Mouse (Mus musculus) layer of hippocampus, postnatal 10 days (tissue): ENCODE measurements around the gene Hs2st1. TPM values are rescaled to one million over a fixed set of nuclear protein-coding genes. Genes with fewer than 3 reads are reported as not detected.
"Not testable (repeated sequence)": the region's sequence is repeated elsewhere in the genome, so short reads cannot be mapped to it uniquely, and the experiment has no call there.

ENCODE experiments used
- DNase-seq, 2 experiments: peaks; one replicate each; pipeline ENCODE4 v3.0.0; 2021; ENCODE audit warnings: low spot score in 2 of 2
- long read RNA-seq: library from polyadenylated mRNA; stranded (forward); transcript quantifications from one replicate; pipeline ENCODE4 v2.0.0, GENCODE M21; 2023
- total RNA-seq, 2 experiments: library from RNA; stranded (reverse); gene quantifications; 2 replicates each; pipeline ENCODE4 v1.2.3; 2021

The Hs2st1 gene
- total RNA-seq: 10 to 100 TPM; 48.8 to 51.9 TPM
- long read RNA-seq, full-length matches to known transcripts: 31 of 60 reads
- long read RNA-seq, partial matches to known transcripts: 1 of 60 reads
- long read RNA-seq, other reads (novel, unspliced or antisense): 28 of 60 reads

- DNase-seq: peak; percentile 92 to 95
Measured at GRCm38 (mm10) chr3:144570047-144570815, at the start of gene Hs2st1, which contains the start of gene Selenof. TSS of gene Hs2st1 (minus strand) at chr3:144570181. TSS of gene Selenof (plus strand) at chr3:144570304.

DNA sequence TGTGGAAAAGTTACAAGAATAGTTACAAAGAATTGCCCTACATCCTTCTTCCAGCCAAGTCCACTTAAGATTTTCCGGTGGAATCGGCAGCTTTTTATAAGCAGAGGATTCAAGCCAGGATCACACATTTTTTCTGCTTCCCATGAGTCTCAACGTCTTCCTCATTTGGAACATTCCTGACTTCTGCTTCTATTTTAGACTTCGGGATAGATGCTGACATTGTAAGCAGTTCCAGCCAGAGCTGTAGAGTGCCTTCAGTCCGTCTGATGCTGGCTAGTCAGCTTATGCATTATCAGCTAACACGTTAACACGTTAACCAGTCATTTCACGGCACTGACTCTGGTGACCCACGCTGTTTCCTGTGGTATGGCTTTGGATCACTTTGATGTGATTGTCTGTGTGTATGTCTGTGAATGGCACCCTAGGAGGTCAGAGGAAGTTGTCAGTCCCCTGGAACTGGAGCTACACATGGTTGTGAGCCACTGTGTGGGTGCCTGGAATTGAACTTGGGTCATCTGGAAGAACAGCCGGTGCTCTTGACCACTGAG lies 47.7 kb upstream of the Hs2st1 start:
- DNase-seq: no peak

DNA sequence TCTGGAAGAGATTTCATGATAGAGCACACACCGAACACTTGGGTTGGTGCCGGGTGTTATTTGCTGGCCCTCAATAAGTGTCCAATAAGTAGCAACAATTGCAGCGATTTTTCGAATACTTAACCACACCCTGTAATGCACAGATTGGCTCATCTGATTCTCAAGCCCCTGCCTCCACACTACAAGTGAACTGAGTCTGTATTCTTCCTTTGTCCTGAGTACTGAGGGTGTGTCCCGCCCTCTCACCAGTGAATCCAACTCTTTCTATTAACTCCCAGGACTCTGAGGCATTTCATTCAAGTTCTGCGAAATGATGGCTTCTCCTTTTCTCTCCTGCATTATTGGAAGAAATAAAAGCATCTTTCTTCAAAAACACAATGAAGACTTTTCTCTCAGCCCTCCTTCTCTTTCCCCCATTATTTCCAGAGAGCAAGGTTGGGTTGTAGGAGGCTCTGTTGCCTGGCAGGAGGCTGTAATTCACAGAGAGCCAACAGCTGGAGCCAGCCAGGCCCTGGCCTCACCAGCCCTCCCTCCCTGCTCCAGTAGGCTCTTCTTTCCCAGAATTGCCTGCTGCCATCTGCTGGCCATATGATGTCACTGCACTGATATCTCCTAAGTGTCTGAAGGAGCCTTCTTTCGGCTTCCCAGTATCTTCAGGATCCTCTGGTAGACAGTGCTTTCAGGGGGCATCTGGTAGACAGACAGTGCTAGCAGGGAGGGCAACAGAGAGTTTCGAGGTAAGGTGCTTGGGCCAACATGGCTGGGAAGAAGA lies 46.9 kb upstream of the Hs2st1 start:
- DNase-seq: peak; percentile 87 to 89

- DNase-seq: no peak
Measured at GRCm38 (mm10) chr3:144615459-144615858, 45.5 kb upstream of the Hs2st1 start.

GRCm38 (mm10) chr3:144614698-144615097 lies 44.7 kb upstream of the Hs2st1 start:
- no peak for DNase-seq

DNA sequence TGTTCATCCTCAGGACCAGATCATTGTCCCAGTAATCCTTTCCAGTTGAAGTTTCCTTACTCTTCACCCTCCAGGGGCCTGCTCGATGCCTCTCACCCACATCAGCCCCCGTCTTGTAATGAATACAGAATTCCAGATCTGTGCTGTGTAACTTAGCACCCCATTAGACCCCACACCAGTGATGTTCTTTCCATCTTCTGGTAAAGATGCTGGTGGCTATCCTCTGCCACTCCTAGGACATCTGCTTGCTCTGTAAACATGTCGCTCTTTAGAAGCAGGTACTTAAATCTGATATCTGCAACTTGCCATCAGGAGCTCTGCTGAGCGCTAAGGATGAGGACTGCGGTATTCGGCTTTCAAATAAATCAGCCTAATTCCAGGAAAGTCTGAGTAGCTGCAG lies 44.3 kb upstream of the Hs2st1 start:
- no peak for DNase-seq

GRCm38 (mm10) chr3:144612382-144612781 lies 42.4 kb upstream of the Hs2st1 start:
- DNase-seq: no peak

- DNase-seq: no peak
Measured at GRCm38 (mm10) chr3:144611626-144612271, 41.8 kb upstream of the Hs2st1 start.

- no peak for DNase-seq
Measured at GRCm38 (mm10) chr3:144610759-144611158, 40.8 kb upstream of the Hs2st1 start.

DNA sequence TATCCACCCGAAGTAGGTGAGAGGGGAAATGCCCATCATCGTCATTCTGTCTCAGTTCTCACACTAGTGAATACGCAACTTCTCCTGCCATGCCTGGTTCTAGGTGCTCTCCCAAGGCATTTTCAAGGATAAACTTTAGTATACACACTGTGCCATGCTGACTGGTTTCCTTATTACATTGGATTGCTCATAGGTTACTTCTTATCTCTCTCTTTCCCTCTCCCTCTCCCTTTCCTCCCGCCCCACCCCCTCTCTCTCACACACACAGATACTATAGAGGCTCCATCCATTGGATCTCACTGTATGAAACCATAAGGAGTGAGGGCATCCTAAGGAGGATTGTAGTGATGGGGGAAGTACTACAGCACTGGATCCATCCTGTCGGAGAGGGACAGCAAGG lies 38.1 kb upstream of the Hs2st1 start:
- DNase-seq: no peak

DNA sequence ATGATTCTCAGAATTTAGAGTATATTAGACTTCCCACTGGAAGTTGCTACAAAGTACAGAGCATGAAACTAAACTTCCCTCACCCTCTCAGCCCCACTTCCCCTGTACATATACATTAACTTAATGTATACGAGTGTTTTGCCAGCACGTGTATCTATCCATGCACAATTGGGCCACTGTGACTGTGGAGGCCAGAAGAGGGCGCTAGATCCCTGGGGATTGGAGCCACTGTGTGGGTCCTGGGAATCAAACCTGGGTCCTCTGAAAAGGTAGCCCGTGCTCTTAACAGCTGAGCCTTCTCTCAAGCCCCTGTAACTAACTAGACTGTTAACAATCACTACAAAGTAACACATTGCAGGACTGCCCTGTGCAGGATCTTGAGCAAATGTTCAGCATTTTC lies 36.5 kb upstream of the Hs2st1 start:
- no peak for DNase-seq

- not testable (repeated sequence) for DNase-seq
Measured at GRCm38 (mm10) chr3:144605811-144606210, 35.8 kb upstream of the Hs2st1 start.

DNA sequence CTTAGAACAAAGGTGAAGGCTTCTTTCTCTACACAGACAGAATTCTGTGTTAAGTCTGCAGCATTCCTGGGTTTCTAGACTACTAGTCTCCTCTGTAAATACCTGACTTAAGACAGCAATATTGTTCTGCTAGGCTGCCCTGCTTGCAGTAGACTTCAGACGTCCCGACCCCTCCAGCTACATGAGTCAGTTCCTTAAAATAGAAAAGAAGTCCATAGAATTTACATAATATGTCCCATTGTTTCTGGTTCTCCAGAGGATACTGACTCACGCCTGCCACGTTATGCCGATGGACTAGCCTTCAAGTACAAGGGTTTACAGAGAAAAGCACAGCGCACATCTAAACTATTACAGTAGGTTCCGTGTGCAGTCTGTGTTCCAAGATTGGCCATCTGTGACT lies 34.2 kb upstream of the Hs2st1 start:
- no peak for DNase-seq

DNA sequence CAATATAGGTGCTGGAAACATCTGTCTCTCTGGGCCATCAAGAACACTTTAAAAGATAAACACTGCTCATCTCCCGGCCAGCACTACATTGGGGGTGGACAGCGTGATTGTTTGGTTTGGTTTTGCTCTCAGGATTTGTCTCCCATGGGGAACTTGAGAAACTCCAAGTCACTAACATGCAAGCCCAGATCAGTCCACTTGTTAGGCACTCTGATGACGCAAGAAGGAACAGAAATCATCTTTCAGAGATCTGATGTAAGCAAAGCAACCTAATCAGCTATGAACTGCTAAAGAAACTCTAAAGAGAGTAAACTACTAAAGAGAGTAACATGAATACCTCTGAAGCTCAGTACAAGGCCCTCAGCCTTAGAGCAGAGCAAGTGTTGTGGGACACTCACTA lies 33.6 kb upstream of the Hs2st1 start:
- DNase-seq: no peak

GRCm38 (mm10) chr3:144602819-144603218 lies 32.8 kb upstream of the Hs2st1 start:
- DNase-seq: no peak

GRCm38 (mm10) chr3:144602413-144602812 lies 32.4 kb upstream of the Hs2st1 start:
- DNase-seq: no peak

DNA sequence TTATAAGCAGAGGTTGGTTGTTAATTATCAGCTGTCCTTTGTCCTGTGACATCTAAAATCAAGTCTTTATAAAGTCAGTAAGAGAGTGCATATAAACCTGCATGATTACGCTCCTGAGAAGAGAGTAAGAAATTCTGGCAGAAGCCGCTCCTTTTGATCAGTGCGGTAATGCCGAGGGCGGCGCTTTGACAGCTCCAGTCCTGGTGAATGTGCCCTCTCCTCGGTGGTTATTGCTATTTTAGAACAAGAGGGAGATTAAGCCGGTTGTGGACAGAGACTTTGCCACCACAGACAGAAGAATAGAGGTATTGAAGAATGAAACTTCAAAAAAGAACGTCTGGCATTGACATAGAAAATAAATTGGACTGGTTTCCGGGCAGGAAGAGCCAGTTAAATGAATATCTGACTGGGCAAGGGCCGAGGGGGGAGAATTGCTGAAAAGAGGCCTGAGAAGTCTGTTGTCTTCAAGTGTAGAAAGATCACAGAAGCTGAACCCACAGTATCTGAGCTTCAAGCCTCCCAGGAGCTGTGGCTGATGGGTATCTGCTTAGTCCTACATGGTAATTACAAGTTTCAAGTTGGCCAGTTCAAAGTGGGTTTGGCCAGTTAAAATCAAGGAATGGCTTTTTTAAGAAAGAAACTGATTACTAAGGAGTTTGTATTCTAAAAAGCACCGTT lies 27.9 kb upstream of the Hs2st1 start:
- DNase-seq: no peak

- no peak for DNase-seq
Measured at GRCm38 (mm10) chr3:144597121-144597520, 27.1 kb upstream of the Hs2st1 start.

DNA sequence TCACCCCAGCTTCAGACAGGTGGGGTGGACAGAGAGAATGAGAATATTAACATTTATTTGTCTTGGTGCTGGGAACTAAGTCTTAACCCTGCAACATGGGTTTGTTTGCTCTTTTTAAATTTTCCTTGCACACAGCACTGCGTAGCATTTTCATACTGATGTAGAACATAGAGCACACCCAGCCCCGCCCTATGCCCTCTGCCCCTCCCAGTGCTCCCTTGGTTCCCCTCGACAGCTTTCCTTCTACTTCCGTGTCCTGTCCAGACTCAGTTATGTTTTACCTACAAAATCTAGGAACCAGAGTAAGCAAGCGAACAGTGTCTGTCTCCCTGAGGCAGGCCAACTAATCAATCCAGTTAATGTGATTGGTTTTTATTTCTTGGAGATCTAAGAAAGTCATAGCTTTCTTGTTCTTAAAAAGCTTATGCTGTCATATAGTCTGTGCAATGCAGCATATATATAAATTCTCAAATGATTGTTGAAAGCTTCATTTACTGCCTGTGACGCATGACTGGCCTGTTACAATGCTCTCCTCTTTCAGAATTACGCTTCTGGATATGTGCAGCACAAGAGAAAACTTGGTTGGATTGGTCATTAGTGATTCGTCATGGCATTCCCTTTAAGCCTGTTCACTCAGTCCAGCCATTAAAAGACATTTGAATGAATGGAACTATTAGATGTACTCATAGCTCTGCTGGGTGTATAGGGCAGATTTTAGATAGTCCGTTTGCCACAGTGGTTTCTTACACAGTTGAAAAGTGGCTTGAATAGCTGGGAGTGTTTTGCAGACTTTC lies 23.2 kb upstream of the Hs2st1 start:
- DNase-seq: no peak
